Mouse (Mus musculus): ENCODE measurements at regions not wholly inside any gene's neighbourhood (a gene's known extent, or its start where the extent isn't known, plus 50 kb on each side); places are given as distances from the start of the nearest gene placed in this dataset.

- DNase-seq (ENCODE audit: low read depth, low spot score) = peak; percentile 32
These were observed 108.1 kb upstream of the Lpar1 start for GRCm38 (mm10) chr4:58661781-58662293.

GRCm38 (mm10) chr4:58660511-58660910 is 106.8 kb upstream of the Lpar1 start:
- no peak for DNase-seq (ENCODE audit: low read depth, low spot score)

GRCm38 (mm10) chr4:58658206-58658605 is 104.5 kb upstream of the Lpar1 start:
- DNase-seq (ENCODE audit: low read depth, low spot score) = no peak

- no peak for DNase-seq (ENCODE audit: low read depth, low spot score)
These were observed 94.1 kb upstream of the Lpar1 start for GRCm38 (mm10) chr4:58647761-58648295.

GRCm38 (mm10) chr4:58646821-58647220 is 93.1 kb upstream of the Lpar1 start:
- no peak for DNase-seq (ENCODE audit: low read depth, low spot score)

GRCm38 (mm10) chr4:58643371-58643770 is 89.7 kb upstream of the Lpar1 start:
- DNase-seq (ENCODE audit: low read depth, low spot score) = peak; percentile 8

- DNase-seq (ENCODE audit: low read depth, low spot score) = peak; percentile 73
These were observed 88.5 kb upstream of the Lpar1 start for GRCm38 (mm10) chr4:58642236-58642635.

- DNase-seq (ENCODE audit: low read depth, low spot score) = no peak
These were observed 79.0 kb upstream of the Lpar1 start for GRCm38 (mm10) chr4:58632696-58633095.

GRCm38 (mm10) chr4:58631415-58631814 is 77.7 kb upstream of the Lpar1 start:
- no peak for DNase-seq (ENCODE audit: low read depth, low spot score)

GRCm38 (mm10) chr4:58627021-58627420 is 73.3 kb upstream of the Lpar1 start:
- no peak for DNase-seq (ENCODE audit: low read depth, low spot score)

GRCm38 (mm10) chr4:58624059-58624458 is 70.4 kb upstream of the Lpar1 start:
- DNase-seq (ENCODE audit: low read depth, low spot score) = no peak

- no peak for DNase-seq (ENCODE audit: low read depth, low spot score)
These were observed 66.9 kb upstream of the Lpar1 start for GRCm38 (mm10) chr4:58620641-58621040.

- DNase-seq (ENCODE audit: low read depth, low spot score) = no peak
These were observed 63.6 kb upstream of the Lpar1 start for GRCm38 (mm10) chr4:58617261-58617660.

GRCm38 (mm10) chr4:58613536-58613935 is 59.8 kb upstream of the Lpar1 start:
- no peak for DNase-seq (ENCODE audit: low read depth, low spot score)

GRCm38 (mm10) chr4:58613022-58613421 is 59.3 kb upstream of the Lpar1 start:
- no peak for DNase-seq (ENCODE audit: low read depth, low spot score)

GRCm38 (mm10) chr4:58607491-58607890 is 53.8 kb upstream of the Lpar1 start:
- no peak for DNase-seq (ENCODE audit: low read depth, low spot score)

GRCm38 (mm10) chr4:58605941-58606340 is 52.2 kb upstream of the Lpar1 start:
- DNase-seq (ENCODE audit: low read depth, low spot score) = no peak

Measured in brain, adult 2 months (tissue).